Mouse (Mus musculus) kidney, adult 2 months (tissue): ENCODE data around the gene Fam209. TPM values are rescaled to one million over a fixed set of nuclear protein-coding genes. Genes with fewer than 3 reads are reported as not detected.

Source experiments
- DNase-seq: peaks from one replicate; pipeline ENCODE4 v3.0.0; 2021
- H3K27ac ChIP-seq: fragments of 200-500 bp; 2 replicates; pipeline ENCODE4 v1.5.1; 2012; ENCODE audit warnings: low read depth, low read length, control low read depth, inconsistent platforms; ENCODE audit not compliant: insufficient read depth
- H3K27me3 ChIP-seq: fragments of 200-500 bp; replicated peaks from 2 replicates; pipeline ENCODE4 v1.6.1; 2012; ENCODE audit warnings: mild to moderate bottlenecking, moderate library complexity, low read length, inconsistent platforms; ENCODE audit not compliant: control insufficient read depth, insufficient read depth
- H3K36me3 ChIP-seq: fragments of 200-500 bp; 2 replicates; pipeline ENCODE4 v1.6.1; 2012; ENCODE audit warnings: mild to moderate bottlenecking, moderate library complexity, low read length, inconsistent platforms; ENCODE audit not compliant: control insufficient read depth, insufficient read depth
- H3K4me1 ChIP-seq: fragments of 200-500 bp; 2 replicates; pipeline ENCODE4 v1.6.1; 2011; ENCODE audit warnings: low read length; ENCODE audit not compliant: control insufficient read depth, insufficient read depth
- H3K4me3 ChIP-seq: fragments of 200-500 bp; 2 replicates; pipeline ENCODE4 v1.5.1; 2011; ENCODE audit warnings: mild to moderate bottlenecking, low read depth, low read length, control low read depth; ENCODE audit not compliant: insufficient read depth
- CTCF ChIP-seq: fragments of 200-500 bp; conservative IDR thresholded peaks from 2 replicates; pipeline ENCODE4 v1.5.1; 2011; ENCODE audit warnings: low read depth, mild to moderate bottlenecking, control low read depth, low read length, moderate library complexity, mixed read lengths; ENCODE audit not compliant: insufficient read depth, insufficient read length
- POLR2A ChIP-seq: fragments of 200-500 bp; IDR thresholded peaks from one replicate; pipeline ENCODE4 v1.6.1; 2011; ENCODE audit warnings: low read depth, low read length, control low read depth
- WGBS: fragments of 180-500 bp; shearing (Covaris S2); methylation state at CpG from one replicate; pipeline ENCODE4 v1.1.7; 2018; 5-methylcytosine and 5-hydroxymethylcytosine counted together
- polyA plus RNA-seq: library from polyadenylated mRNA; depleted of rRNA; stranded (reverse); fragments of >200 nt; gene quantifications from 2 replicates; pipeline ENCODE4 v1.2.3, GENCODE M21; 2012

Gene Fam209
- polyA plus RNA-seq, 1 experiment, result 0.33 TPM

DNA sequence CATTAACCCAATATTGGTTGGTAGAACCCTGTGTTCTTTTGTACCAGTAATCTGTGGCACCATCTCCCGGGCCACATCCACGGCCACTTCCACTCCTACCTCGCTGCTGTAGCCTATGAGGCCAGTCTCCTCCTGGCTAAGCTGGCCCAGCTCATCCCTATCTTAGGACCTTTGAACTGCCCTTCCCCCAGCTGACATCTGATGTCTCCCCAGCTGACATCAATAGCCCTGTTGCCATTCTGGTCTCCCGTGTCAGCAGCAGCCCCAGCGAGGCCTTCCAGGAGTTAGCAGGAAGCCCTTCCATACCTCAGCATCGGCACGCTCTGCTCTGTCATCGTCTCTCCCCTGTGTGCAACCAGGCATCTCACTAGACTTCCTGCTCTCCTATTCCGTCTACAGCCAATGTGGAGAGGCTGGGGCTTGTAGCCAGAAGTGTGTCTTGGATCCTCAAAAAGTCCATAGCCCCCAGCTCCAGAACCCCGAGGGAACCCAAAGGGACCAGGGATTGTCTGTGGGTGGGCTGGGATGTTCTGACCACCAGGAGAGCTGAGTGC is 4.5 kb downstream of the Fam209 start:
- H3K27ac ChIP-seq, result no peak overlapping the region
- no peaks in the 10 kb centered on the region for H3K4me1 ChIP-seq
- 16% methylated on average over 10 of the region's 10 CpGs for WGBS
- no peaks in the 10 kb centered on the region for H3K36me3 ChIP-seq
- TF ChIP-seq POLR2A (no peak), CTCF (no peak)
- H3K27me3 ChIP-seq, result no peaks in the 10 kb centered on the region
- no peak for DNase-seq
- H3K4me3 ChIP-seq, result no peak overlapping the region

DNA sequence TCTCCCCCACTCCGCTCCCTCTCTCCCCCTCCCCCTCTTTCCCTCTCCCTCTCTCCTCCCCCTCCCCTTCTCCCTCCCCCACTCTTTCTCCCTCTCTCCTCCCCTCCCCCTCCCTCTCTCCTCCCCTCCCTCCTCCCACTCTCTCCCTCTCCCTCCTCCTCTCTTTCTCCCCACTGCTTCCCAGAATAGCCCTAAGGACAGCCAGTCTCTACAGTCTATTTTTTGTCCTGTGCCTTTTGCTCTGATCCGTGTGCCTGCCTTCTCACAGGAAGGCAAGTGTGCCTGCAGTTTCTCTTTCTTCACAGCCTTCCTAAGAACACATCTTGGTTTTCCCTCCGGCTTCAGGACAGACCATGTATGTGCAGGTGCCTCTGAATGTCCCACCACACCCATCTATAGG is 5.0 kb downstream of the Fam209 start:
- Histone ChIP-seq H3K36me3 (no peaks in the 10 kb centered on the region), H3K4me1 (no peaks in the 10 kb centered on the region), H3K27ac (no peak overlapping the region), H3K4me3 (no peak overlapping the region), H3K27me3 (no peaks in the 10 kb centered on the region)
- WGBS, result 33% methylated on average over 3 of the region's 3 CpGs
- no peak for DNase-seq
- no peak for TF ChIP-seq POLR2A
- no peak for TF ChIP-seq CTCF

DNA sequence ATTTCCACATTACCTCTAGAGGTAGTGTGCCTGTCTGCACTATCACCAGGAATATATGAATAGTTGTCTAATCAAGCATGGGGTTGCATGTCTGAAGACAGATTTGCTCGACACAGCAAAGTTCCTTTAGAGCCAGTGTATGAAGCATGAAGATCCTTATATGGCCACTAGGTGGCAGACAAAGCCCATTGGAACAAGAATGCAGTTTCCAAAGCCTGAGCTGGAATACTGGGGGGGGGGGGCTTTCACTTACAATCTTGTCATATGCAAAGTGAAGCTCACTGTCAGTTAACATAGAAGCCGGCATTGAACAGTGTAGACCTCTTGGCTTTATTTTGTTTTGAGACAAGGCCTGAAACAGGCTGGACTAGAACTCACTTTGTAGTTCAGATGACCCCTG is 5.5 kb downstream of the Fam209 start:
- TF ChIP-seq CTCF (peak; percentile 36), POLR2A (no peak)
- DNase-seq, result peak; percentile 49
- Histone ChIP-seq H3K27me3 (no peaks in the 10 kb centered on the region), H3K36me3 (no peaks in the 10 kb centered on the region), H3K4me1 (no peaks in the 10 kb centered on the region), H3K4me3 (no peak overlapping the region), H3K27ac (no peak overlapping the region)
- WGBS, result 4% methylated on average over 2 of the region's 2 CpGs

DNA sequence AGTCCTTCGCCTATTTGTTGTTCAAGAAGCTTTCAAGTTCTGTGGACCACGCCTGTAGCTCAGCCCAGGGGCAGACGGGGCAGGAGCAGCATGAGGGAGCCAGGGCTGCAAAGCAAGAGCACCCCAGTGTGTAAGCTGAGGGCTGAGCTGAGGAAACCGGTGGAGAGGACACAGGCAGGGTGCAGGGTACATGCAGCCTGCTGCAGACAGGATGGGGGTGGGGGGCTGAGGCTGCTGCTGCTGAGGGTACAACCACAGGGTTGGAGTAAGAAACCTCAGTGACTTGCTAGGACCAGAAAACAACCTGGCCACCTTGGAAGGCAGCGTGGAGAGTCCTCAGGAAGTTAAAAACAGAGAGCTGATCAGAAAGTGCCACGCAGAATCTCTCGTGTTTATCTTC is 8.0 kb downstream of the Fam209 start:
- H3K36me3 ChIP-seq, result no peaks in the 10 kb centered on the region
- H3K4me1 ChIP-seq, result no peaks in the 10 kb centered on the region
- DNase-seq, result no peak
- no peaks in the 10 kb centered on the region for H3K27me3 ChIP-seq
- 73% methylated on average over 7 of the region's 7 CpGs for WGBS
- TF ChIP-seq CTCF, result no peak
- no peak for TF ChIP-seq POLR2A
- H3K27ac ChIP-seq, result no peak overlapping the region
- H3K4me3 ChIP-seq, result no peak overlapping the region

DNA sequence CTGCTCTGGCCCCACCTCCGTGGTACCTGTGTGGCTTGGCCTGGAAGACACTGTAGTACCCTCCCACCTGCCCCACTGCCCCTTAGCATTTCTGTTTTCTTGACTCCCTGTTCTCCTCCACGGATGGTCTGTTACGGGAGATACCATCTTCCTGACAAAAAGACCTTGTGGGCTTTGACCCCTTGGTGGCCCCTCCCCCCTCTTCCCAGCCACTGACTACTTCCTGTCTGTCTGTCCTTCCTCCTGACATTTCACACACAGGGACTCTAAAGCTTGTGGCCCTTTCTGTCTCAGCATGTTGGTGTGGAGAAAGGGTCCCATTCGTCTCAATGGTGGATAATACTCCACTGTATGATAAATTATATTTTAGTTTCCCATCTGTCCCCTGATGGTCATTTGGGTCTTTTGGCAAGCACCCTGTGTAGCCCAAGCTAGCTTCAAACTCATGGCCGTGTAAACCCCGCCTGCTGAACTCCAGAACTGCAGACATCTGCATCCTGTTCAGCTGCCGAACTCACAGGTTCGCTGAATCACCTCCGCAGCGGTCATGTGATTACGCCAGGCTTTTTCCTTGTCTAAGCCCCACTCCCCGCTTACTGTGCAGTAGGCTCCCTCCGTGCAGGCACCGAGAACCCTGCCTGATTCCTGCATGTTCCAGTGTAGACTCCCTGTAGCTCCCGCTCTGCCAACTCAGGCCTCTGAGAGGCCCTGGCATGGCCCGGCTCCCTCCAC is 9.5 kb downstream of the Fam209 start:
- no peaks in the 10 kb centered on the region for H3K27me3 ChIP-seq
- 76% methylated on average over 16 of the region's 16 CpGs for WGBS
- no peak overlapping the region for H3K27ac ChIP-seq
- no peak for DNase-seq
- TF ChIP-seq CTCF (no peak), POLR2A (no peak)
- no peaks in the 10 kb centered on the region for H3K4me1 ChIP-seq
- no peaks in the 10 kb centered on the region for H3K36me3 ChIP-seq
- no peak overlapping the region for H3K4me3 ChIP-seq

DNA sequence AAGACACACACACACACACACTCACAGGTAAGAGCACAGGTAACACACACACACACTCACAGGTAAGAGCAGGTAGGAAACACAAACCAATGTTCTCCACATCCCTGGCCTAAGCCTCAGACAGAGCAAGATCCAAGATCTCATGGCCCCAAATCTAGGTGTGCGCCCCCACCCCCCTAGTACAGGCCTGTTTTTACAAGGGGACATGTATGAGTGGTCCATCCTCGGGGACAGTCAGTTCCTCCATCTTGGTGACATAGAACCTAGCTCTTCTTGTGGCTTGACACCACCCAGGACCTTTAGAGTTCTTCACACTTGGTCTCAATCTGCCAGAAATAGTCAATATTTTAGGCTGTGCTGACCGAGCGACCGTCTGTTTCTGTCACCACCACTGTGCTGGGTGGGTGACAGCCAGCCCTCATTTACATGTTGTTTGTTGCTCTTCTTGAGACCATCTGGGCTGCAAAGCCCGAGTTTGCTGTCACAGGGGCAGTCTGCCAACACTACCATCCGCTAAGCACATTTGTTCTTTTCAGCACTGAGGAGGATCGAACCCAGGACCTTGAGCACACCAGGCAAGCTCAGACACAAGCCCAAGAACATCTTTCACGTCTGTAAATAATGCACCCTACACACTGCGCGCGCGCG is 11.6 kb downstream of the Fam209 start:
- H3K4me1 ChIP-seq, result no peaks in the 10 kb centered on the region
- no peaks in the 10 kb centered on the region for H3K27me3 ChIP-seq
- H3K36me3 ChIP-seq, result no peaks in the 10 kb centered on the region
- H3K27ac ChIP-seq, result no peak overlapping the region
- 89% methylated on average over 14 of the region's 14 CpGs for WGBS
- TF ChIP-seq CTCF (no peak), POLR2A (no peak)
- no peak overlapping the region for H3K4me3 ChIP-seq
- DNase-seq, result no peak

DNA sequence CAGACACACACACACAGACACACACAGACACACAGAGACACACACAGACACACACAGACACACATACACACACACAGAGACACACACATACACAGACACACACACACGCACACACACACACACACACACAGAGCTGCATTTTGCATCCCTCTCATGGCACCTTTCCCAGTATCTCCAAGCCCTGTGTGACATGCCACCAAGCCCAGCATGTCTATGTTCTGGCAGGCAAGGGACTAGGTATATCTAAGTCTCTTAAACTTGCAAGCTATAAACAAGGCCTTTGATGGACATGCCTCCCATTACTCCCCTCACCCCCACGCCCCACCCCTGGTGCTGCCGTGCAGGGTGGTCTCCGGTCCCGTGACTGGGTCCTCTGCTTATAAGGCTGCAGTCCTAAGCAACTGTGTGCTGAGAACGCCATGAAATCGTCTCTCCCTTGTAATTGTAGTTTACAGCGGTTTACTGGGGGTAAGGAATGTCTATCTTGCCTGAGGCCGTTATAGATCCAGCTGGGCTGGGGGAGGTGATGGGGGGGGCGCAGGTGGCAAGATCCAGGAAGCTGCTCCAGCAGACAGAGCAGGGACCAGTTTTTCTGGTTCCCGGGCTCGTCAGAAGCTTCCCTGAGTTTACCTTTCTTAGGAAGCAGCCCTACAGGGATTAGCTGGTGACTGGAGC is 12.5 kb downstream of the Fam209 start:
- H3K4me1 ChIP-seq, result no peaks in the 10 kb centered on the region
- TF ChIP-seq CTCF (no peak), POLR2A (no peak)
- WGBS, result 27% methylated on average over 12 of the region's 12 CpGs

More for the DNA sequence above, 12.5 kb downstream of the Fam209 start:
- no peaks in the 10 kb centered on the region for H3K27me3 ChIP-seq
- no peak for DNase-seq
- H3K27ac ChIP-seq, result no peak overlapping the region
- no peak overlapping the region for H3K4me3 ChIP-seq
- H3K36me3 ChIP-seq, result no peaks in the 10 kb centered on the region
